Mouse (Mus musculus) erythroblast, embryonic 14.5 days (primary cell): Measurements from ENCODE around the gene Opn5. TPM values are rescaled to one million over a fixed set of nuclear protein-coding genes. Genes with fewer than 3 reads are reported as not detected.

ENCODE experiments used
- H3K27me3 ChIP-seq: 2 replicates; pipeline ENCODE4 v1.6.1; 2012; ENCODE audit warnings: inconsistent platforms; ENCODE audit not compliant: control insufficient read depth
- H3K36me3 ChIP-seq: 2 replicates; pipeline ENCODE4 v1.6.1; 2012; ENCODE audit warnings: mild to moderate bottlenecking, inconsistent platforms; ENCODE audit not compliant: control insufficient read depth
- H3K4me1 ChIP-seq: 2 replicates; pipeline ENCODE4 v1.6.1; 2012; ENCODE audit warnings: inconsistent platforms; ENCODE audit not compliant: control insufficient read depth
- H3K4me3 ChIP-seq: replicated peaks from 2 replicates; pipeline ENCODE3; 2012; ENCODE audit warnings: moderate library complexity, mild to moderate bottlenecking, inconsistent platforms
- H3K9me3 ChIP-seq: 2 replicates; pipeline ENCODE4 v1.6.1; 2012; ENCODE audit warnings: low read length, inconsistent platforms, mixed read lengths; ENCODE audit not compliant: control insufficient read depth
- GATA1 ChIP-seq: IDR thresholded peaks from 2 replicates; pipeline ENCODE4 v1.6.1; 2012; ENCODE audit warnings: low read length, inconsistent platforms, mixed read lengths
- TAL1 ChIP-seq: IDR thresholded peaks from 3 replicates; pipeline ENCODE4 v1.6.1; 2012; ENCODE audit warnings: low read length, inconsistent platforms, mixed read lengths
- polyA plus RNA-seq: library from polyadenylated mRNA; stranded (reverse); fragments of >175 nt; gene quantifications from 2 replicates; pipeline ENCODE4 v1.2.3, GENCODE M21; 2012

Opn5 gene
- polyA plus RNA-seq, 1 experiment, result not detected

DNA sequence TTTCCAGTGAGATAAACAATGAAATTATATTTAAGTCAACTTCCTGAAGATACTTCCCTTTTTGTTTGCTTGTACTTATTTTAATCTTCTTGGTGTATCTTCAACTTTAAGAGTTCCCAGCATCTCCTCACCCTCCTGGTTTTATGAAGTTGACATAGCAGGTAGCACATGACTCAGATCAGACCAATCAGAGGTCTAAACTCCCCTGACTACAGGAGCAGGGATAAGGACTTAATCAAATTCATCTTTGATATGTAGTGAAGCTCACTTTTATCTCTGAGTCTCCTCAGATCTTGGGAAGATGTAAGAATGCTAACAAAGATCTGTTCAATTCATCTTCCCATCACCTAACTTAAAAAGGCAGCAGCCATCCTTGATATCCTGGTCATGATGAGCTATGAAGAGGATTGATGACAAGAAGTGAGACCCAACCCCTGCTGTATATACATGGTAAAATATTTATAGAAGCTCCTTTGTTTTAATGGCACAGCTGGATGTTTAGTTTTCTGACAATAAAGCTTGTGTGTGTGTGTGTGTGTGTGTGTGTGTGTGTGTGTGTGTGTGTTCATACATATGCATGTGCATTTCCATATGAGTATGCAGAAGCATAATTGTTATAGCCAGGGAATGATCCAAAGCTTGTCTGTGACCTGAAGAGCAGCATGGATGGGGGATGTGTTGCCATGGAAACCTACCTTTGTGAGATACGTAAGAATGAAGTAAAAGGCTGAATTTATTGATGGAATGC, 28.7 kb downstream of the Opn5 start:
- TF ChIP-seq TAL1, result no peak
- no peak for TF ChIP-seq GATA1
- Histone ChIP-seq H3K4me3 (no peak overlapping the region), H3K36me3 (no peaks in the 10 kb centered on the region)

DNA sequence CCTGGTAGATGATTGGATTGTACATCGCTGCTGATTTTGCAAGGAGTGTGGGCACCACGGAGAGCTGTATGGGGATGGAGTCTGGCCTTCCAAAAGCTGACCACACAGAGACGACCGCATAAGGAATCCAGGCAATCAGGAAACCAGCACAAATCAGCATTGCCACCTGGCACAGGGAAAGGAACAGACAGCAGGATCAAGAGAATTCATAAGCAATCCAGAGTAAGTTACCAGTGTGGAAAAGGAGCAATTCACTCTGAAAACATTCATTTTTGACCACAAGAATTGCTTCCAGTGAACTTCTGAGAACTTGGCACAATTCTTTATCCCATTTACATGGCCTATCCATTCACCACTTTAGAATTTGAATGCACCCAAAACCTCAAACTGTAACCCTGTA, 30.6 kb downstream of the Opn5 start:
- Histone ChIP-seq H3K4me3 (no peak overlapping the region), H3K9me3 (no peaks in the 10 kb centered on the region), H3K4me1 (no peaks in the 10 kb centered on the region), H3K36me3 (no peaks in the 10 kb centered on the region), H3K27me3 (no peaks in the 10 kb centered on the region)
- TF ChIP-seq TAL1 (no peak), GATA1 (no peak)

More for the DNA sequence above, 28.7 kb downstream of the Opn5 start:
- Histone ChIP-seq H3K9me3 (no peaks in the 10 kb centered on the region), H3K27me3 (no peaks in the 10 kb centered on the region), H3K4me1 (no peaks in the 10 kb centered on the region)

DNA sequence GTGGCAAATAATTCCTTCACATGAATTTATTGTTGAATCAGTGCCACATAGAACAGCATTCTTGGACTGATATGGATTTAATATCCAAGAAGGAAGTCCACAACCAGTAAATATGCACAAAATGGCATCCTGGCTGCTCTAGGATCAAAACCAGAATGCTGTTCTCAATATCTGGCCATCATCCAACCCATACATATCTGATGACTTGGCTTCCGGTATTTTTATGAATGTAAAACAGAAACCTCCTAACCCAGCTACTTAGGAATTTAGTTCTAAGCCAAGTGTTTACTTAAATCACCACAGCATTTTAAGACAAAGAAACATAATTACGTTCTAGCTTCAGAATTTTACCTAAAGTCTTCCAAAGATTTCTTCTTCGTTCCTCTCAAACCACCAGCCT, 31.0 kb downstream of the Opn5 start:
- H3K27me3 ChIP-seq, result no peaks in the 10 kb centered on the region
- no peaks in the 10 kb centered on the region for H3K36me3 ChIP-seq
- H3K4me1 ChIP-seq, result no peaks in the 10 kb centered on the region
- TF ChIP-seq GATA1 (no peak), TAL1 (no peak)
- H3K9me3 ChIP-seq, result no peaks in the 10 kb centered on the region
- H3K4me3 ChIP-seq, result no peak overlapping the region

DNA sequence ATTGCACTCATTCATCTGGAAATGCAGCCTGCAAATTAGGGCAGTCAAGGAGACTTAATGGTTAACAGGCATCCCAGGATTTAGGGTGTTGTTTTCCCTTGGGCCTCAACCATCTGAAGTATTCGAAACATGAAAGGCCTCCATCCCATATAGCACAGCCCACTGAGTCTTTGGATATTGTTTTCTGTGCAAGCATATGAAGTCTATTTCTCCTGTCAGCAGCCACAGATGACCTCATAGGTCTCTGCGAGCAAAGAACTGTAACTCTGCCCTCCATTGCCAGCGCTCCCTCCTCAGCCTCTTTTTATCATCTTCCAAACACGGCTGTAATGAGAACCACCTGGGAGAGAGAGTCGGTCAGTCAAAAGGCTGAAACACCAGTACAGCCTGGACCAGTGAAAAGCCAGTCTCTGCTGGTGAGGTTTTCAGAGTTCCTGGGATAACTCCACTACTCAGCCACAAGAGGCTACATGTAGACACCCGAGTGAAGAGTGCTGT, 34.5 kb downstream of the Opn5 start:
- H3K4me1 ChIP-seq, result no peaks in the 10 kb centered on the region
- no peaks in the 10 kb centered on the region for H3K27me3 ChIP-seq
- no peaks in the 10 kb centered on the region for H3K36me3 ChIP-seq
- TF ChIP-seq GATA1 (no peak), TAL1 (no peak)
- H3K4me3 ChIP-seq, result no peak overlapping the region
- no peaks in the 10 kb centered on the region; the same call in 1 of the 2 replicates for H3K9me3 ChIP-seq

DNA sequence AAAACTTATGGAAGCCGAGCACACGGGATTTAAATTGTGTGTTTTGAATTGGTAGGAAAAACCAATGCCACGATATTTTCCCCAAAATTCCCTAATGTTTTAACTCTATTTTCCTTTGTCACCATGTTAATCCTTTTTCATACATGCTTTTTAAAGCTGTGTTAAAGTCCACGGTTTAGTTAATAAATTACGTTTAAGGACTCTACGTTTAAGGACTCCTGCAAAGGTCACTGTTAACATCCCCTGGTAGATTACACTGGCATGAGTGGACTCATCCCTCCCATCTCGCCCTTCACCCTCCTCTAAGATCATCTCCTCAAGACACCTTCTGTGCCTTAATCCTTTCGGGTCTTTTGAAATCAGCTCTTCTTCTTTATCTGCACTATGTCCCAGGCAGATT, 37.4 kb downstream of the Opn5 start:
- no peaks in the 10 kb centered on the region for H3K36me3 ChIP-seq
- H3K4me3 ChIP-seq, result no peak overlapping the region
- no peak for TF ChIP-seq GATA1
- TF ChIP-seq TAL1, result no peak
- no peaks in the 10 kb centered on the region; the same call in 1 of the 2 replicates for H3K9me3 ChIP-seq
- no peaks in the 10 kb centered on the region for H3K4me1 ChIP-seq
- H3K27me3 ChIP-seq, result no peaks in the 10 kb centered on the region

DNA sequence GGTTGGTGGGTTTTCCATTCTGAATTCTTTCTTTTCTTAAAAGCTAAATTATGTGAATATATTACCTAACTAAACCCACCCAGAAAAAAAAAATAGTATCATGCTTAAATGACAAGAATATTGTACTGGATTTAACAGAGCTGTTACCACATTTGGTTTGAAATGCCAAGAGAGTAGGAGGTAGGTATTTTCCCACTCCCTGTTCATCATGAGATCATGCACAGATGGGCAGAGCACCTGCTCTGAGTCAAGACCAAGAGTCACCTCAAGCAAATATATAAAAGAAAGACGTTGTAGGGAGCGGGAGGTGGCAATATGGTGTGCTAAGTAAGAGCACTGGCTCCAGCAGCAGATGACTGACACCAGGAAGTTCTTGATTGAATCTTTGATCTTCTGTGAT, 61.6 kb downstream of the Opn5 start:
- H3K36me3 ChIP-seq, result no peaks in the 10 kb centered on the region
- H3K9me3 ChIP-seq, result no peaks in the 10 kb centered on the region; the same call in 1 of the 2 replicates
- no peak overlapping the region for H3K4me3 ChIP-seq
- no peaks in the 10 kb centered on the region for H3K4me1 ChIP-seq
- H3K27me3 ChIP-seq, result no peaks in the 10 kb centered on the region
- TF ChIP-seq TAL1 (no peak), GATA1 (no peak)

DNA sequence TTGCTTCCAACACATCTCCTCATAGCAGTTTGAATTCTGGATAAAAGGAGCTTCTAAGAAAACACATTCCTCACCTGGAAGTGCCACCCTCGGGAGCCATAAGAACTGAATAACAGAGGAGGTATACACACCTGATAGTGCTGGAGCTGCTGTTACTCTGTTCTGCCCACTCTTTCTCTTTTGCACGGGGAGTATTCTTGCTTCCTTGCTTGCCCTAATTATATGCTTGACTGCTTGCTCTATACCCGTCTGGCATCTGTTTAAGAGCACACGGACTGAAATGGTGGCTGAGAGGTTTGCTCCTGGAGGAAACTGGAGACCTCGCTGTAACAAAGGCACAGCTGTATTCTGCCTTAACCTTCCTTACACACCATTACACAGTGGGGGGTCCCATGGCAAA, 81.0 kb downstream of the Opn5 start:
- no peak overlapping the region for H3K4me3 ChIP-seq
- no peaks in the 10 kb centered on the region for H3K27me3 ChIP-seq
- TF ChIP-seq TAL1, result no peak
- no peak for TF ChIP-seq GATA1
- H3K9me3 ChIP-seq, result peaks cover 11% of the 10 kb centered on the region
- H3K36me3 ChIP-seq, result no peaks in the 10 kb centered on the region
- no peaks in the 10 kb centered on the region for H3K4me1 ChIP-seq

DNA sequence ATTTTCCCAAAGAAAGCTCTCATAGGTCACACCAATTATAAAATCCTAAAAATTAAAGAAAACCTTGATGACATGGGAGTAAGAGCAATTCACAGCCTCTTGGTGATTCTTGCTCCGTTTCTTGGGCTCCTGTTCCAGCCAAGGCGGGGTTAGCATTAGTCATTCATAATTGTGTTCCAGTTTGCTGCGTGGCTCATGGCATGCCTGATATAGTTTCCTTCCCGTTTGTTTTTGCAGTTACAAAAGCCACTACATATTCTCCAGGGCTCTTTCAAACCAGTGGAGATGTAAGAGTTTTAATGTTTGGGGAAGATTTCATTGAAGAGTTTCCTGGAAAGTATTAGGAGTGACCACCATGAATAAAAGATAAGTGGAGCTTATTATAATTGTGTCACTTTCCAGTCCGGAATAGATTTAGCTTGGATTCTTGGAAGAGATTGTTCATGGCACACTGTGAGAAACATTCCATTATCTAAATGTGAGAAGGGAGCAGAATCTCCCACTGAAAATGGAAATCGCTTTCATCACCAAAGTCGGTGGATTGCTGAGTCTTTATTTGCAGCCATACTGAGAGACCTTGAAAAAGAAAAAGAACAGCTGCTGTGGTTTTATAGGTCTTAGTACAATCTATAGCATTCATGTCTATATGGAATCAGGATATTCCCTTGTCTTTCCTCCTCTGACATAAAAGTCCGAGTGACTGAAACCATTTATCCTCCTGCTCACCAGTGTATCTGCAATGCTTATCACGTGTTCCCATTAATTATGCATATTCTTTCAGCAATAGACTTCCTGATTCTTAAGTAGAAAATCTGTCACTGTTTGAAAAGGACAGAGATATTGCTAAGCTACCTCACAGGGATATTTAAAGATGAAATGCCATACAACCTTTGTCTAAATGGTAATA, 101.6 kb downstream of the Opn5 start:
- TF ChIP-seq TAL1 (no peak), GATA1 (no peak)
- H3K36me3 ChIP-seq, result no peaks in the 10 kb centered on the region
- no peaks in the 10 kb centered on the region for H3K27me3 ChIP-seq
- no peaks in the 10 kb centered on the region for H3K4me1 ChIP-seq
- no peak overlapping the region for H3K4me3 ChIP-seq
- H3K9me3 ChIP-seq, result 0 out of 2 replicates have a peak, but pooled peaks cover 2% of the 10 kb centered on the region

Other genes with a start within 250 kb of the Opn5 start
- not detected in 2 replicates for gene Adgrf4, start 80.9 kb upstream of the Opn5 start, polyA plus RNA-seq
- not detected in 2 replicates for gene Adgrf2, start 130.8 kb upstream of the Opn5 start, polyA plus RNA-seq